Mouse (Mus musculus): ENCODE measurements around the gene Myo5a. TPM values are rescaled to one million over a fixed set of nuclear protein-coding genes. Genes with fewer than 3 reads are reported as not detected.

Myo5a gene
- total RNA-seq, 4 experiments from 2014 or later, result 7.0 to 13.0 (median 8.6) TPM

DNA sequence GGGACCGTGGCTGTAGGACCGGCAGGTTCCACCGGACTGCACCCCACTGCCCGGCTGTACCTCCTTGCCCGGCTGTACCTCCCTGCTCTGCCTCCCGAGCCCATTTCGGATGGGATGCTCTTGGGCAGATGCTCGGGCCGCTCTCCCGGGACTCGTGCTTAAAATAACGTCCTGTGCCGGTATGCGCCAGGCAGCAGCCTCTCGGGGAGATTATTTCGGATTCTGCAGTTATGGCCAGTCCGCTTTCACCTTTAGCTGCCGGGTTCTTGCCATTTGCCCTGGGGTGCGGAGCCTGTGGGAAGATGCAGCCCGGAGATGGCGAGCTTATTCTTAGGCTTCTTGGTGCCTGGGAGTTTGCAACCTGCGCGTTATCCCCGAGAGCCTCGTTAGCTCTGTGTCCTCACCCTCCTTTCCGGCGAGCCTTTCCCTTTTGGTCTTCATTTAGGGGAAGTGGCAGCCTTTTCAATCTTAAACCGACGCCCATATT, 934 bp downstream of the Myo5a start:
- DNase-seq (ENCODE audit: low spot score), result peak; percentile 38

DNA sequence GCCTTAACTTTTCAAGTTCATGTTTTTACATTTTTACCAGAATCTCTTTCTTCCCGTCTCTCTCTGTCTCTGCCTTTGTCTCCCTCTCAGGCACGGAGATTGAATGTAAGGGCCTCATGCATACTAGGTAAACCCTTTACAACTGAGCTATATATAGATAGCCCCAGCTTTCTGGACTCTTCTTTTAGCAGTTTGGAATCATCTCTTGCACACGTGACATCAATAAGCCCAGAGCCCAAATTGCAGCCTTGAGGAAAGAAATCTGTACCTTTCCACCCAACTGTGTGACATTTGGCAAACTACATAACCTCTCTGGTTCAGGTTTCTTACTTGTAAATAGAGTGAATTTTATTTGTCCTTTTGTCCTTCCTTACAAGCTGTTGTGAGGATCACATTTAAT, 1.5 kb downstream of the Myo5a start:
- no peak for DNase-seq (ENCODE audit: low spot score)

DNA sequence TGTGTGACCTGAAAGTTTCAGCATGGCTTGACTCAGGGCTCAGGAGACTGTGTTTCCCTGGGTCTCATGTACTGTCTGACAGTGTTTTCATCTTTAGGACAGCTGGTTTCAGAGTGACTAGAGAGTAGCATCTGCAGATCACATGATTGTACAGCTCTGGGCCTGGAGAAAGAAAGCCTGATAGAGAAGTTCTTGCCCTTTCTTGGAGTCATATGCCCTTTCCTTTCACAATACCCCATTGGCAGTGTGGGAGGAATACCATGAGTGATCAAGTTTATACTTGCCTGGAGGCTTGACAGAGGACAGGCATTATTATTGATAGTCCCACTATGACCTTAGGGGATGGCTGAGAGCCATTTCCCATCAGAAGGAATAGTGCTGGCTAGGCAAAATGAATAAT, 6.4 kb downstream of the Myo5a start:
- DNase-seq (ENCODE audit: low spot score), result no peak

DNA sequence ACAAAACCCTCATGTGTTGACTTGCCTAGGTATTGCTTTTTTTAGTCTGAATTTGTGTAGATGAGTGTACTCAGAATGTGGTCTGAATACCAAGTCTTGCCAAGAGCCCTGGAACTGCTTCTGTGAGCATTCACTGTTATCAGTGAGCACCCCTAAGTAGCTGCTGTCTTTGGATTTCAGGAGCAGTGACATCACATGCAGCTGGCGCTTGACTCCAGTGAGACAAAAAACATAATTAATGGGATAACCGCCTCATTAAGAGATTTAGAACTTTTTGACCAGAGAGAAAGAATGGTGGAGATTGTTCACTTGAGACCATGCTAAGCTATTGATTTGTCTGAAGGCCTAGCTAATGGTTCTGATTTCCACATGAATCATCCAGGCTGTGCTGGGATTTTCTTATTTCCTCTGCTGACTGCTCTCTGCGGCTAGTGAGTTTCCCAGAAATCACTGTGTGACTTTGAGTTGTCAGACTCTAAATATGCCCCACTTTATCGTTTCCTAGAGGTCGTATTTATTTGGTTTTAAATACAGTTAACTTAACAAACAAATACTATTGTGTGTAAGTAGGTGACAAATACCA, 14.5 kb downstream of the Myo5a start:
- DNase-seq (ENCODE audit: low spot score), result no peak

DNA sequence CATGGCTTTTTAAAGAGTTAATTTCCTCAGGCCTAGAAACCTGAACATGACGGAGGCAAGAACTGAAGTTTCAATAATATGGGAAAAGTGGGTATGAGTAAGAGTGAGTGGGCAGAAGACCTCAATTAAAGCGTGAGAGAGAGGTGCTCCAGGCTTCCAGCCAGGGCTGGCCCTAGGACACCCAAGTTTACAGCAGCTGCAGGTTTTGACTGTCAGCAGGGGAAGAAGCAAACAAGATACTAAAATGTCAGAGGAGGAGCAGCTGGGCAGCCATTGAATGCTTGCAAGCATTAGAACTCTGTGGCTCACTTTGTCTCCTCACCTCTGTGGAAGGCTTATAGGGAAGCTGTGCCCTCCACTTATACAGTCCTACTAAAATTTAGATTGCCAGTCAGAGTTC, 17.0 kb downstream of the Myo5a start:
- DNase-seq (ENCODE audit: low spot score), result no peak

DNA sequence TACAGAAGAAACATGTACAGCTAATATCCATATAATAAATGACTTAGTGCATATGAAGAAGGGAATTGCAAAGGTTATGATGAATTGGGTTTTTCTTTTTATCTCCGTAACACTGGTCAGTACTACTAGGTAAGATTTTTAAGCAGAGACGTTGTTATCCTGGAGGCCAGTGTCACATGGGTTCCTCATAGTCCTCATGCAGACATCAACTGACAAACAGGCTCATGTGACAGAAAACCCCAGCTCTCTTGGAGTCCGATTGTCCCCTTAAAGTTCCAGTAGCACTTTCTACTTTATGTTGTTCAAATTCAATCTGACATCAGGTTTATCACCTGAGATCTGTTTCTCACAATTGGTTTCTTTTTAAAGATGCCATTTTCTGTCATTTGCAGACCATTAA, 18.5 kb downstream of the Myo5a start:
- no peak for DNase-seq (ENCODE audit: low spot score)

DNA sequence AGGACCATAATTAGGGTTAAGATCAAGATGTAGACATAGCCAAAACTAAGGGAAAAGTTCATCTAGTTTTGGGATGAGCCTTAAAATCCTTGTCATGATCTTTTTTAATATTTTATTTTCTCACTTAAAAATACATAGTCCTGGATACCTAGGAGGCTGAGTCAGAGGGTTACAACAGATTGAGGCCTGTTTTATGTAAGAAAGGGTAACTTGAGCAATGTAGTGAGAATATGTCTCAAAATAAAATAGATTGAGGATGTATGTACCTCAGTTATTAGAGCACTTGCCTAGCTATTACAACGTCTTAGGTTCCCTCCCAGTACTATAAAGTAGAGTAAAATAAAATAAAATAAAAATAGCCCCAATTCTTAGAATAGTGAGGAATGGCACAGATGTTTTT, 21.3 kb downstream of the Myo5a start:
- no peak for DNase-seq (ENCODE audit: low spot score)

DNA sequence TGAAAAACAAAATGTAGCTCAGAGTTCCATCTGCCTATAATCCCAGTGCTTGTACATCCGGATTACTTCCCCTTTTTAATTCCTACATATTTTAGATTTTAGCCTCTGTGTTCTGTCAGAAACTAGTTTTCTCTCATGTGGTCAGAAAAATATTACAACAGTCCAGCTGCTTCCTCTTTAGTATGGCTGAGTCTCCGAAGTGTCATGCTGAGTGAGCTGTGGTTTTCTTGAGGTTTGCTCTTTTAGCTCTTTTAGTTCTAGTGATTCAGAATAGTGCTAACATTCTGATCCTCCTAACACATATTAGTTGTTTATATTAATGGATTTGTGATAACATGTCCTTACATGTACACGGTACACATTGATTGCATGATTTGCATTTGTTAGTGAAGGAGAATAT, 23.9 kb downstream of the Myo5a start:
- DNase-seq (ENCODE audit: low spot score), result peak; percentile 38

DNA sequence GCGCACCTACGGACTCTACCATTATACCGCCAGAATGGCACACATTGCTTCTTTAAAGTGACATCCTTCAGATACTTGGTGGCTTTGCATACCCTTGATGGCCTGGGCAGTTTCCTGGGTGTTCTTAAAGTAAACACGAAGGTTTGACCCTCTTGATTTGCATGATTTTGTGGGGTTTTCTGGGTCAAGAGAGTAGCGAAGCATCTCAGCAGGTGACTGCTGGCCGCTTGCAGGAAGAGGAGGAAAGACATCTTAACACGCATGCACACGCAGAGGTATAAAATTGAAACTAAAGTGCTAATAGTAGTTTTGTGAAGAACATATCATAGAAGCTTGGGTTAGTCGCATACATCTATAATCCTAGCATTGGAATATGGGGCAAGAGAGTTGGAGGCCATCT, 28.1 kb downstream of the Myo5a start:
- DNase-seq (ENCODE audit: low spot score), result no peak

DNA sequence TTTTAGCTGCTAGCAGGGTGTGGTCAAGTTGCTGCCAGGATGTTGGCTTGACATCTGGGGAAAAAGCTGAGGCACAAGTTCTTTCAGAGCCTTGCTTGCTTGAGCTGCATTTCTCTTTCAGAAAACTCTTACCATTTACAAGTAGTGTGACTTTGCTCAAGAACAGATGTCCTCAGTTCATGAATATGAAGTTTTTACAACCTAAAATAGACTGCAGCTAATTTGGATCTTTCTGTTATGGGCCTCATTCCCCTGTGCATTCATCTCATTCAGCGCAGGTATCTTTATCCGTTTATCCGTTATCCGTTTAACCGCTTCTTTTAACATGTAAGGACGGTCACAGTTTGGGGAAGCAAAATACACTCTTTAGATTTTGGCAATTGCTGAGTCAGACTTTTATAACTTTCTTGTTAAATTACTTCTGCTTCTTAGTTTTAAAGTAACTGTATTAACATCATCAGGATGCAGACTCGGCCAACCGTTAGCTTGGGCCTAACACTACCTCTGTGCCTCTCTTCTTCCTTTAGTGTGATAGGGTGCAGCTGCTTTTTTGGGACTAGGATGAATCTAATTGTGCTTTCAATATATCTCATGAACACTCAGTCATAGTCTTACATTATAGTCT, 29.5 kb downstream of the Myo5a start:
- no peak for DNase-seq (ENCODE audit: low spot score)

DNA sequence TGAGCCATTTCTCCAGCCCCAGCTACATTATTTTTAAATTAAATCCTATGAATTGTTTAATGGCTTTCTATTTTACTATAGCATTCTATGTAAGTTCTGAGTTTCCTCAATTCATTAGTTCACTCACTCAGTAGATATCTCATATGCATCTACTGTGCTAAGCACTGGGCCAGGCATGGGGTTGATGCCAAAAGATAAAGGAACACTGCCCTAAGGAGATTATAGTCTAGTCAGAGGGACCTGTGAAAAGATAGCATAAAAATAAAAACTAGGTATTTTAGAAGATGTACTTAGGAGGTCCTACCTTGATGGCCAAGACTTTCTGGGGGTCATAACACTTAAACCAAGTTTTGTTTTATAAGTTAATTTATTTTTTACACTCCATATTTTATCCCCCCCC, 31.3 kb downstream of the Myo5a start:
- no peak for DNase-seq (ENCODE audit: low spot score)

DNA sequence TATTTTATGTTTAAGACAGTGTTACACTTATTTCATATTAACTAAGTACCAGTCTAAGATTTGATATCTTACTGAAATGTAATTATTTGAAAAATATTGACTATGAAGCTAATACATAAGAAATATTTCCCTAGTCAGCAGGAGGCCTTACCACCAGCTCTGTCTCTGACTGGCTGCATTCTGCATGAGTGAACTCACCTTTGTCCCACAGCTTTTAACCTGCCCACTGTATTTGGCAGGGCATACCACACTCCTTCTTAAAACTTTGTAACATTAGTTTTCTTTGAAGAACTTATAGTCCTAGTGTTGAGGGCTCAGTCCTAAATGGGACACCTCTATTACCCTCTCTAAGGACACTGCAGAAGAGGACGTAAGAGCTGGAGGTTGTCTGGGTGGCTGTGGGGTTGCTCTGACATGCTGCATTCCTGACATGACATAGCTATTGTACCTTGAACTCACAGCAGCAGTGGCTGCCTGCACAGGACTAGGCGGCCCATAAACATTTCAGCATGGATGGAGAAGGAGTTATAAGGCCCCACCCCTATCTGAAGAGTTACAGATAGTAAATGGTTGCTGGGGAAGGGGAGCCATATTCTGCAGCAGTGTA, 45.9 kb downstream of the Myo5a start:
- DNase-seq (ENCODE audit: low spot score), result no peak

DNA sequence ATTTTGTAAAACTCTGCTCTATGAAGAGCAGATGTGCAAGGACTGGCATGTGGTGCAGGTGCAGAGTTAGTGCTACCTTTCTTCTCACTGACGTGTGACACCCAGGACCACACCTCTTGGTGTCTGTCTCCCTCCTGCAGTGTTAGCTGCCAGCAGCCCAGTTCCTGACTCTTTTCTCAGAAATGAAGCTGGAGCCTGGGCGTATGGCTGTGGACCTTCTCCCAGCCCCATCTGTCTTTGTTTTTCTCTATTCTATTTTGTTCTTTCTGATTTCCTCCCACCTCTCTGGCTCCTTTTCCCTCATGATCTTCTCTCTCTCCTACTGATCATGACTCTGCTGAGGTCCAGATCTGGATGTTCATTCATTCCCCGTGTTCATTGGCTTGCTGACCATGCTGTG, 50.3 kb downstream of the Myo5a start:
- DNase-seq (ENCODE audit: low spot score), result no peak

DNA sequence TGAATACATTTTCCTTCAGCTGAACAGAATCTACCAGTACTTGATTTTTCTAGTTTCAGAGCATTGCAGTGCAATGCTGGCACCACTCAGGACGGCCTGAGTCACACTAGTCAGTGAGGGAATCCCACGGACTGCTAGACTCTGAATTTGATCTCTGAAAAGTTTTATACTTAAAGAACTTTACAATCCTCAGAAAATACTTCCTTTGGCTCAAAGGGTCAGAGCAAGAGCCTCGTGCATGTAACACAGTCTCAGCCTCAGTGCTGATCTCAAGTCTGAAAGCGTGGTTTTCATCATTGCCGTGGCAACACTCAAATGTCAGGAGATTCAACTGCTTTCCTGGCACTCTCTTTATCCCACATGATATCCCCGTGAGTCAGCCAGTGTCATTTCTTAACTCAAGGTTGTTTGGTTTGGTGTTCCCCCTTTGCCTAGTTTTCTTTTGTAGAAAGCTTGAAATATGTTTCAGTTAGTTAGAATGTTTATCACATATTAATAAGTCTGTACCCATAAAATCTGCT, 53.4 kb downstream of the Myo5a start:
- DNase-seq (ENCODE audit: low spot score), result peak; percentile 13

DNA sequence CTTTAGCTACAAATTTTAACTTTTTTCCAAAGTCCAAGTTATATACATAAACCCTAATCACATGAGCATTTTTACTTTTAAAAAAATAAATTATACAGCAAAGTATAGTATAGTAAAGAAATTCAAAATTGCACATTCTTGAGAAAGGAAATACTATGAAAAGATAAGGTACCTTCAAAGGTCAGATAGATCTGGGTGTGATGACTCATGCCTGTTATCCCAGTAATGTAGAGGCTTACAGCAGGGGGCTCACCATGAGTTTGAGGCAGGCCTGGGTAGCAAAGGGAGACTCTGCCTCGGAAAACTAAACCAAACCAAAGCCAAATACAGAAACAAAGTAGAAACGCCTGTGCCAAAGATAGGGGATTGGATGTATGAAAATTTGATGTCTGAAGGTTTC, 59.7 kb downstream of the Myo5a start:
- DNase-seq (ENCODE audit: low spot score), result no peak

DNA sequence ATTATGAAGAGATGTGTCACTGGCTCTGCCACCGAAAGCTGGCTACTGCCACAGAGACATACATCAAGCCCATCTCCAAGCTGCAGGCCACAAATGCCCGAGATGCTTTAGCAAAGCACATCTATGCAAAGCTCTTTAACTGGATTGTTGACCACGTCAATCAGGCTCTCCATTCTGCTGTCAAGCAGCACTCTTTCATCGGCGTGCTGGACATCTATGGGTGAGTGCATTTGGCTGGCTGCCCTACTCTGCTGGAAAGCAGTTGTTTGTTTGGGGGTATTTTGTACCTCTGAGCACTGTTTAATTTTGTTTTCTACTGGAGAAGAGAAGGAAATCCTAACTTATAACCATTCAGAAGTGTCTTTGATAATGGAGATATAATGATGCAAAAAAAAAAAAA, 76.1 kb downstream of the Myo5a start:
- no peak for DNase-seq (ENCODE audit: low spot score)

DNA sequence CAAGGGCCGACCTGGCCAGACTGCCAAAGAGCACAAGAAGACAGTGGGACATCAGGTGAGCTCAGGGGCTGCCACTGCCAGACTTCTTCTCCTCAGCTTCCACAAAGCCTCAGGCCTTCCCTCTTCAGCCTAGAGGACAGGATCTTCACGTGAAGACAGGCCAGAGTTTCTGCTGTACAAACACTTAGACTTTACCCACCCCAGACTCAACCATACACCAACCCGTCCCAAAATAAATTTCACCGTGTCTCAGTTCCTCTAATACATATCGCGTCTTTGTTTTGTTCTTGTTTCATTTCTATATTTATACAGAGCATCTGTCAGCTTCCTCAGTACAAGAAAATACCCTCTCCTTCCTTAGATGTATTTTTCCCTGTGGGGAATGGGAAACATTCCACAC, 89.7 kb downstream of the Myo5a start:
- peak; percentile 12 for DNase-seq (ENCODE audit: low spot score)

DNA sequence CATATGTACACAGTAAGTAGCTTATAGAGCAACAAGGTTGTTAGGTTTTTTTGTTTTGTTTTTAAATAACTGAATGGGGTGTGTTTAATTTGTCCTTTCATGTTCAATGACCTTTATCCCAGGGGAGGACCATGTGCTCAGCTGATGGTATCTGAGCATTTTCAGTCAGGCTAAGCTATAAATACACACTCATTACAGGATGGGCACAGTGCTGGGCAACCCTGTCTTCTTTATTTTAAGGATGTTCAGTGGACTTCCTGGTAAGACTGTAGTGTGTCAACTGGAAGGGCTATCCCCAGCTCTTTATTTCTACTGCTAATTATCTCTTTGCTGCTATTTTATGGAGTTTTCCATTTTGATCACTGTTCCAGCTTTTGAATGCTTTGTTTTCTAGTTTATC, 92.8 kb downstream of the Myo5a start:
- DNase-seq (ENCODE audit: low spot score), result peak; percentile 27

DNA sequence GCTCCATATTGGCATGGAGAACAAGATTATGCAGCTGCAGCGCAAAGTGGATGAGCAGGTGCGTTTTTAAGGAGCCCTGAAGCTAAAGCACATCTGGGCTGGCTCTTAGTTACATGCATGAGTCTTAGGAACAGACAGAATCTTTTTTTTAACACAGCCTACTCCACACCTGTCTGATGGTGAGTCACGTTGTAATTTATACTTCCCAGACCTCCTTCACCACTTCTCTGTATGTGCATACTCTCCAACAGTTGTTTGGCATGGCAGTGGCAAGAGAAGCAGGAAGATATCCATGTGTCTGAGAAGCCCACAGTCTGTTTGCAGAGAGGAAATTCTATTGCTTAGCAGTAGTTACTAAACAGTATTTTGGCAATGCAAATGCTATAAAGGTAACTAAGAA, 100.9 kb downstream of the Myo5a start:
- no peak for DNase-seq (ENCODE audit: low spot score)

DNA sequence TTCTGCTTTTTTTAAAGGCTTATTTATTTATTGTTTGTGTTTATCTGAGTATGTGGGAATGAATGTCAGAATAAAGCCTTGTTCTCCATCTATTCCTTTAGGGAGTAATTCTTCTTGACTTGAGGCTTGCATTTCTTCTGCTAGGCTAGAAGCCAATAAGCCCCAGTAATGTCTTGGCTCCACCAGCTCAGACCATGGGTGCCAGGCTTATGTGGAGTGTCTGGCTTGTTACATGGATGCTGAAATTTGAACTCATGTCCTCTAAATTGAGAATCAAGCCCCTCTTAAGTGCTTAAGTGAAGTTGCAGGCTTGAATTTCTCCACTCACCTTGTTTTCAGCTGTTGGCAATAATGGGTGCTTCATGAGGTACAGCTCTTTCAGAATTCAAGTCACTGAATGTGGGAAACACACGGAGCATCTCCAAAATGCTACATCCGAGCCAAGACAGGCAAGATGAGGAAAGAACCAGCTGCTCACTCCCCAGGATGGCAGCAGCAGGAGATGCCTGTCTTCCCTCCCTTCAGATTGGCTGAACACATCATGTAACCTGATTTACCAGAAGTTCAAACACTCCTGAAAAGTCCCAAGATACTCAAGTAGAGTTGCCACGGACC, 116.9 kb downstream of the Myo5a start:
- no peak for DNase-seq (ENCODE audit: low spot score)

DNA sequence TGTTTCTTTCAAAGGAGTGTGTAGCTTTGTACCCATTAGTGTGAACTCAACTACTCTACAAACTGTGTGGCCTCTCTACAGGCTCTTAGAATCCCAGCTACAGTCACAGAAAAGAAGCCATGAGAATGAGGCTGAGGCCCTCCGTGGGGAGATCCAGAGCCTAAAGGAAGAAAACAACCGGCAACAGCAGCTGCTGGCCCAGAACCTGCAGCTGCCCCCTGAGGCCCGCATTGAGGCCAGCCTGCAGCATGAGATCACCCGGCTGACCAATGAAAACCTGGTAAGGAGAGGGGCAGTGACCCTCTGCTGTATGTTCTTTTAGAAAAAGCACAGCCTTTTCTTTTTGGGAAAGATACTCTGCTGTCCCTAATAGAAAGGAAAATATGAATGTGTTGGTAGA, 123.0 kb downstream of the Myo5a start:
- DNase-seq (ENCODE audit: low spot score), result no peak

DNA sequence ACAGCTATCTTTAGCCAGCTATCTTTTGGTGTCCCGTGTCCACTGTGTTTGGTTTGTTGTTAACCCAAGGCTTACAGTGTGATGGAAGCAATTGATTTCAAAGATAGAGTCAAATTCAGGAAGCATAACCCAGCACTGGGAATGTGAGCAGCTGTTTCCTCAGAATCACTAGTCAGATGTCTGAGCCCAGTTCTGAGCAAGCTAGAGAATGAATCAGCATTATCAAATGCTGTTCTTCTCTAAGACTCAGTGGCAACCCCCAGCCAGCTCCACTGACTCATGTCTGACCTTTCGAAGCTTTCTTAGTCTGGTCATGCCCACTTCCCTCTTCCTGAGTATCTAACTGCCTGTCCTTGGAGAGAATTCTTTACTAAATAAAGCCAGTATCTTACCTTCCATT, 125.5 kb downstream of the Myo5a start:
- DNase-seq (ENCODE audit: low spot score), result peak; percentile 17

DNA sequence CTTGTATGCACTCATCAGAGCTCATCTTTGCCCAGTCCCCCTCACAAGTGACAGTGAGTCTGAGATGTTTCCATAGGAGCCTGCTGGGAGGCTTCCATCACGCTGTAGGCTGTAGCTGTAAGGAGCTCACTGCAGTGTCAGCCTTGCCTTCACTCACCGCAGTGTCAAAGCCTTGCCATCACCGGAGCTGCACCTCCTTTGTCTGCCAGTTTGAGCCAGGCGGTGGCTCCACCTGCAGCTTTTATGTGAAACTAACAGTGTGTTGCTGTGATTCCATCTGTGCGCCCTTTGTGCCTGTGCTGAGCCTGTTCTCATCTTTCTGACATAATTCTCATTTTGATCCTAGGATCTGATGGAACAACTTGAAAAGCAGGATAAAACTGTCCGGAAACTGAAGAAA, 126.5 kb downstream of the Myo5a start:
- DNase-seq (ENCODE audit: low spot score), result no peak
